Mouse (Mus musculus) C2C12 (cell line): Measurements from ENCODE around the gene Mrgprh.

Experiments
- CTCF ChIP-seq: IDR thresholded peaks from one replicate; pipeline ENCODE4 v1.5.1; 2011; ENCODE audit not compliant: control insufficient read depth, insufficient read depth, insufficient read length
- MAX ChIP-seq: IDR thresholded peaks from one replicate; pipeline ENCODE4 v1.6.1; 2011; ENCODE audit warnings: mild to moderate bottlenecking, control low read depth
- USF1 ChIP-seq: IDR thresholded peaks from one replicate; pipeline ENCODE4 v1.6.1; 2011; ENCODE audit warnings: low read depth, mild to moderate bottlenecking, control low read depth, moderate library complexity

GRCm38 (mm10) chr17:12906436-12906835 is 30.6 kb downstream of the Mrgprh start:
- TF ChIP-seq CTCF (no peak), USF1 (no peak), MAX (no peak)
